Mouse (Mus musculus) small intestine, adult 2 months (tissue): ENCODE data around the gene Ugt1a9. TPM values are rescaled to one million over a fixed set of nuclear protein-coding genes. Genes with fewer than 3 reads are reported as not detected.
"Not testable (repeated sequence)": the region's sequence is repeated elsewhere in the genome, so short reads cannot be mapped to it uniquely, and the experiment has no call there.

ENCODE experiments used
- H3K27ac ChIP-seq: fragments of 200-500 bp; 2 replicates; pipeline ENCODE4 v1.5.1; 2012; ENCODE audit warnings: low read depth, low read length, control low read depth, inconsistent platforms; ENCODE audit not compliant: insufficient read depth
- H3K27me3 ChIP-seq: fragments of 200-500 bp; 2 replicates; pipeline ENCODE4 v1.6.1; 2012; ENCODE audit warnings: mild to moderate bottlenecking, moderate library complexity, low read length, inconsistent platforms; ENCODE audit not compliant: control insufficient read depth, insufficient read depth
- H3K36me3 ChIP-seq: fragments of 200-500 bp; 2 replicates; pipeline ENCODE4 v1.6.1; 2012; ENCODE audit warnings: mild to moderate bottlenecking, low read length, control low read depth, inconsistent platforms; ENCODE audit not compliant: control insufficient read depth, insufficient read depth
- H3K4me1 ChIP-seq: fragments of 200-500 bp; 2 replicates; pipeline ENCODE4 v1.6.1; 2012; ENCODE audit warnings: low read length, inconsistent platforms, mixed read lengths; ENCODE audit not compliant: control insufficient read depth, insufficient read depth, insufficient read length
- H3K4me3 ChIP-seq: fragments of 200-500 bp; 2 replicates; pipeline ENCODE4 v1.5.1; 2012; ENCODE audit warnings: low read depth, mild to moderate bottlenecking, control low read depth, inconsistent platforms, low read length, moderate library complexity
- CTCF ChIP-seq: fragments of 200-500 bp; IDR thresholded peaks from 2 replicates; pipeline ENCODE4 v1.5.1; 2012; ENCODE audit warnings: low read depth, mild to moderate bottlenecking, control low read depth, inconsistent platforms, low read length, moderate library complexity, mixed read lengths; ENCODE audit not compliant: insufficient replicate concordance, insufficient read length; ENCODE audit errors: extremely low read depth
- POLR2A ChIP-seq: fragments of 200-500 bp; IDR thresholded peaks from 2 replicates; pipeline ENCODE4 v1.6.1; 2012; ENCODE audit warnings: low read depth, mild to moderate bottlenecking, control low read depth, inconsistent platforms, low read length, moderate library complexity
- WGBS: fragments of 180-500 bp; shearing (Covaris S2); methylation state at CpG from one replicate; pipeline ENCODE4 v1.1.7; 2018; 5-methylcytosine and 5-hydroxymethylcytosine counted together
- polyA plus RNA-seq: library from polyadenylated mRNA; depleted of rRNA; stranded (reverse); fragments of >200 nt; gene quantifications from 2 replicates; pipeline ENCODE4 v1.2.3, GENCODE M21; 2012

The Ugt1a9 gene
- polyA plus RNA-seq, 1 experiment: 0.37 TPM

DNA sequence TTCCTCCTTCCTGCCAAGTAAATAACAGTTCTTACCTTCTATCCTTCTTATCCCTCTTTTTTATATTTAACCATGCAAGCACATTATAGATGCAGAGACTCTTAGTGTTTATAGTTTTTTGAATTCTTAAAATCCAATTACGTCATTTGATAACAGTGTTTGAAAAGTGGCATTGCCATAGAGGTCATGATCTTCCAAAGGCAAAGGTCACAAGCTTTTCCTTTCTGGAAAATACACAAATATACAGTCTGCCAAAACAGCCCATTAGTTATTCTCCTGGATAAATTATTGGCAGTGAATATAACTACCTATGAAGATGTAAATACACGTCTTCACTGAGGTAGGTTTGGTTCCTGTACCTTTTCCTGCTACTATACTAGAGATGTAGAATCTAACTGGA, 3.9 kb downstream of the Ugt1a9 start:
- H3K36me3 ChIP-seq: no peaks in the 10 kb centered on the region
- no peak overlapping the region for H3K27ac ChIP-seq
- no peak overlapping the region for H3K4me3 ChIP-seq
- H3K27me3 ChIP-seq: no peaks in the 10 kb centered on the region
- H3K4me1 ChIP-seq: peaks cover 3% of the 10 kb centered on the region; the same call in 1 of the 2 replicates
- 84% methylated on average over 2 of the region's 2 CpGs for WGBS
- TF ChIP-seq POLR2A (no peak), CTCF (no peak)

DNA sequence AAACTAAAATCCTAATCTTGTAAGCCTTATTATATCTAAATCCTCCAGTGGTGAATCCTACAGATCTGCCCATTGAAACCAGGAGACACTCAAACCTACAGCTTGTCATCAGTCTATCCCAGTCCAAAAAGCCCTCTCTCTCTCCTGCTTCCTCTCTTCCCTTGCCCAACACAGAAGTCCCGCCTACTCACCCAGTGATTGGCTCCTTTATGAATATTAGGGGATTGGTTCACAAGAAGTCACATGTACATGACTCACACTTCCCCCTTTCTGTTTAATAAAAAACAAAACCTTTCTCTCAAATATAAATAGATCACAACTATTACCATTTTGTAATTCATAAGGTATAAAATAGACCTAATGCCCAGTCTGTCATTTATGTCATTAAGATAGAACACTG, 6.5 kb downstream of the Ugt1a9 start:
- 87% methylated on average over 1 of the region's 1 CpGs for WGBS
- no peak overlapping the region for H3K4me3 ChIP-seq
- TF ChIP-seq CTCF (no peak), POLR2A (no peak)
- no peaks in the 10 kb centered on the region for H3K4me1 ChIP-seq
- no peaks in the 10 kb centered on the region for H3K27me3 ChIP-seq
- no peak overlapping the region for H3K27ac ChIP-seq
- H3K36me3 ChIP-seq: no peaks in the 10 kb centered on the region

DNA sequence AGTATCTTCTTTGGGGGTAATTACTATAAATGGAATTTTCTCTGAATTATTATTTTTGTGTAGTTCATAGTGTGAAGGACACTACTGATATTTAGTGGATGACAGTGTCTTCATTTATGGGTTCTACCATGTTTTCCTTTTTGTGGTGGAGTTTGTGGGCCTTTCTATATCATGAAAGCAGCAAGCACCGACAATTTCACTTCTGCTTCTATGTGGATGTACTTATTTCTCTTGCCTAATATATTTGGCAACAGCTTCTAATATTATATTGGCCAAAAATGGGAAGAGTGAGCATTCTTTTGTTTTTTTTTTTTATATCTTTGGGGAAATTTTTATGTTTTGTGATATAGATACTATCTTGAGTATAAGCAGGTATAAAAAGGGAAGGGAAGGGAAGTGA, 11.1 kb downstream of the Ugt1a9 start:
- TF ChIP-seq POLR2A: no peak
- no peak for TF ChIP-seq CTCF
- Histone ChIP-seq H3K36me3 (no peaks in the 10 kb centered on the region), H3K4me3 (no peak overlapping the region), H3K27ac (no peak overlapping the region), H3K4me1 (peaks cover 7% of the 10 kb centered on the region; the same call in 1 of the 2 replicates), H3K27me3 (no peaks in the 10 kb centered on the region)
- 76% methylated on average over 1 of the region's 1 CpGs for WGBS

DNA sequence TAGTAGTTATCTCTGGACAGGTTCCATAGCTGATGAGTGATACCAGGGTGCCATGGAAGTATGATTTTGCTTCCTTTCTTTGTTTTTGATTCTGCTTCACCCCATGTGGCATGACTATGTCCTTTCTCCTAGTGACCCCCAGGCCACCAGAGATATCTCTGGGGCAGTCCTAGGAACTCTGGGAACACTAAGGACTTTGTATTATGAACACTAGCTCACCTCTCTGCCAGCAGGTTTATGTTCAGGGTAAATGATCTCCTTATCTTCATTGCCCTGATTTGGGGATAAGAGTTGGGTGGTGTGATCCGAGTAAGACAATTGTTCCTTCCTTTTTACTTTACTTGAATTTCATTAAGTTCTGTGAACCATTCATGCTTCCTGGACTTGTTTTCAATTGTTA, 15.5 kb downstream of the Ugt1a9 start:
- Histone ChIP-seq H3K36me3 (no peaks in the 10 kb centered on the region), H3K27me3 (no peaks in the 10 kb centered on the region), H3K4me1 (peaks cover 11% of the 10 kb centered on the region; the same call in 1 of the 2 replicates), H3K27ac (peak overlapping the region; percentile 46; the same call in 1 of the 2 replicates), H3K4me3 (no peak overlapping the region)
- WGBS: 32% methylated on average over 1 of the region's 1 CpGs
- no peak for TF ChIP-seq POLR2A
- no peak for TF ChIP-seq CTCF

DNA sequence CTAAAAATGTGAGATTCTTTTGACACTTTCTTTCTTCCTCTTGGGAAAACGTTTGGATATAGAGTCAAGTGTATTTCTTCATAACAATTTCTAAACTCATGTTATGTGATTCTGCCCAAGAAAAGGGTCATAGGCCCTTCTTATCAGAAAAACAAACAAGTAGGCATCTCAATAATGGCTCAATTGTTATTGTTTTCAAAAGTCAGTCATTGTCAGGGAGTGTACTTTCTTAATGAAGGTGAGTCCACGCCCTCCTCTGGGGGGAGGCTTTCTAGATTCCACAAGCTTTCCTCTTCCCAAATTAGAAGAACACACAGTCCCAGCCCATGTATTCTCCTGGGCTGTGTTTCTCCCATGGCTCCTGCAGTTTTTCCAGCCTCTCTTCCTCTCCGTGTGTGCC, 16.9 kb downstream of the Ugt1a9 start, which contains the start of gene Ugt1a8:
Ugt1a8 (plus strand) TSS at position 301 of the 400 bp plus-strand sequence.
- no peak within 1 kb of the TSS for H3K27ac ChIP-seq
- TF ChIP-seq POLR2A (no peak), CTCF (no peak)
- H3K27me3 ChIP-seq: no peaks in the 10 kb centered on the region
- no peak within 1 kb of the TSS for H3K4me3 ChIP-seq
- H3K36me3 ChIP-seq: no peaks in the 10 kb centered on the region
- 32% methylated on average over 3 of the region's 3 CpGs for WGBS
- peaks cover 11% of the 10 kb centered on the region; the same call in 1 of the 2 replicates for H3K4me1 ChIP-seq

DNA sequence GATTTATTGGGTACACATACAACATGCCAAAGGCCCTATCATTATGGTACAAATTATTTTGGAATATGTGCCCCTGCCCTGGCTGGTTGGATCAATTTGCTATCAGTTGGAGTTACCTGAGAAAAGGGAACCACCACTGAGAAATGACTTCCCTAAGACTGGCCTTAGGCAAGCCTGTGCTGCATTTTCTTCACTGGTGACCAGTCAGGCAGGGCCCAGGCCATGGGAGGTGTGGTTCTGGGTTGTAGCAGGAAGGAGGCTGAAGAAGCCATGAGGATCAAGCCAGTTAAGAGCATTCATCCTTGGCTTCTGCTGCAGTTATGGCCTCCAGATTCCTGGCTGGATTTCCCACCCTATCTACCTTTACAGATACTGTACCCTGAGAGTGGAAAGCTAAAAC, 21.7 kb downstream of the Ugt1a9 start:
- Histone ChIP-seq H3K27me3 (no peaks in the 10 kb centered on the region), H3K36me3 (no peaks in the 10 kb centered on the region), H3K4me3 (no peak overlapping the region), H3K4me1 (peaks cover 2% of the 10 kb centered on the region; the same call in 1 of the 2 replicates), H3K27ac (no peak overlapping the region)
- TF ChIP-seq CTCF: no peak
- no peak for TF ChIP-seq POLR2A

DNA sequence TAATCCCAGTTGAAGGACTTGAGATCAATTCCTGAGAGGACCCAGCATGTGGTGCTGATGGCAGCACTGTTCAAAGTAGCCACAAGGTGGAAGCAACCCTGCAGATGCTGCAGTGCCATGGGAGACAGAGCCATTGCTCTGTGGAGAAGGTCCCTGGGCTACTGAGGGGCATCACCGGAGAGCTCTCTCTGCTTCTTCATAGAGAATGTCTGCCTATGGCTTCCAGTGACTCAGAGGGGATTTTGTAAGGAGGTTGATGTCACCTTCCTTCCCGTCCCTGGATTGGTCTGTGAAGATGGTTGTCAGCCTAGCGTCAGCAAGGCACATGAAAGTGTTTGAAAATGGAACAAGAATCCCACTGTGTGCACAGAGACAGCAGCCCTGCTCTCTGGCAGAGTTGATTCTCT, 23.7 kb downstream of the Ugt1a9 start:
- Histone ChIP-seq H3K27ac (peak overlapping the region; percentile 79), H3K4me3 (peak overlapping the region; percentile 18; the same call in 1 of the 2 replicates)
- WGBS: 28% methylated on average over 3 of the region's 3 CpGs
- H3K27me3 ChIP-seq, H3K4me1 ChIP-seq, H3K36me3 ChIP-seq: not testable (repeated sequence)
- peak; percentile 20; the same call in 1 of the 2 replicates for TF ChIP-seq CTCF

DNA sequence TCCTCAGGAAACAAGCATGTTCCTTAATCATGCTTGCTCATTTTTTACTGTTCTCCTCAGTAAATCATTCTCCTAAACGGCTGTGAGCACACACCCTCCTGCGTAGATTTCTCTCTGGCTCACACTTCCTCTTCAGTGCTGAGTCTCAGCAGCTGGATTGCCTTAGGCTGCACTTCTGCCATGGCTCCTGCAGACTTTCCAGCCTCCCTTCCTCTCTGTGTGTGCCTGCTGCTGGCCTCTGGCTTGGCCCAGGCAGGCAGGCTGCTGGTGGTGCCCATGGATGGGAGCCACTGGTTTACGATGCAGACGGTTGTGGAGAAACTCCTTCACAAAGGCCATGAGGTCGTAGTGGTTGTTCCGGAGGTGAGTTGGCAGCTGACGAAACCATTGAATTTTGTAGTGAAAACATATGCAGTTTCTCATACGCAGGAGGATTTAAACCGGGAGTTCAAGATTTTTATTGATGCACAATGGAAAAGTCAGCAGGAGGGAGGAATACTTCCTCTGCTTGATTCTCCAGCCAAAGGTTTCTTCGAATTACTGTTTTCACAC, 24.4 kb downstream of the Ugt1a9 start, which contains the start of gene Ugt1a7c:
Ugt1a7c (plus strand) TSS at position 122 of the 552 bp plus-strand sequence.
- TF ChIP-seq POLR2A (peak; percentile 52; the same call in 1 of the 2 replicates), CTCF (no peak)
- H3K27me3 ChIP-seq: no peaks in the 10 kb centered on the region
- H3K4me1 ChIP-seq: no peaks in the 10 kb centered on the region
- peak within 1 kb of the TSS; percentile 79 for H3K27ac ChIP-seq
- H3K36me3 ChIP-seq: no peaks in the 10 kb centered on the region
- 8% methylated on average over 10 of the region's 10 CpGs for WGBS
- H3K4me3 ChIP-seq: peak within 1 kb of the TSS; percentile 63

DNA sequence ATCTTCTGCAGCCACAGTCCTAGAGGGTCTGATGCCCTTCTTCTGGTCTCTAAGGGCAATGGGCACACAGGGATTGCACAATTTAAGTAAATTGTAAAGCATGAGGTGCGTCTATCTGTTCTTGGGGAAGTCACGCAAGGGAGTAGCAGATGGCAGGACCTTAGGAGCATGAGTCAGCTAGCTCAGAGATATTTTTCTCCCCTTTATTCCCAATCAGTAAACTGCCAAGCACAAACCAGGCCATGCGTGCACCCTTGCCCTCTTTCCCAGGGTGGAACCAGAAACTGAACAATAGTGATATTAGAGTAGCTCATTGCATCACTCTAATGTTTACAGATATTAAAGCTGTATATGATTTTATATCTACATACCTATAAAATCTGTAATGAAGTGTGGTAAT, 27.9 kb downstream of the Ugt1a9 start:
- WGBS: 24% methylated on average over 3 of the region's 3 CpGs
- H3K36me3 ChIP-seq, H3K27me3 ChIP-seq, H3K4me1 ChIP-seq, H3K4me3 ChIP-seq, H3K27ac ChIP-seq: not testable (repeated sequence)

DNA sequence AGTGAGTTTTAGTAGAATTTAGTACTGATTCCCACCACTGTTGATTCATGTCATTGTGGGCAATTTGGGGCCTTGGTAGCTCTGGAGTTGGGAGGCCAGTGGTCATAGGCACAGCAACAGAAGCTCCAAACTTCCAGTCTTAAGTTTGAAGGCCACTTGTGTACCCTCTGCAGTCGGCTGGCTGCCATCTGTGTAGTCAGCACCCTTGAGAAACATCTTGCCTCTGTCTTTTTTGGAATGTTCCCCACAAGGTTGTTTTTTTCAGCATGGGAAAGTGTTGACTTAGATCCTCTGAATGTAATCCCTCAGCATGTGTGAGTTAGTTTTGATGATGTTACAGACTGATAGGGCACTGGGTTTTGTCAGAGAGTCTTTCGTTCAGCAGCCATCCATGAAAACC, 29.1 kb downstream of the Ugt1a9 start:
- H3K36me3 ChIP-seq, H3K27me3 ChIP-seq, H3K4me3 ChIP-seq, H3K27ac ChIP-seq: not testable (repeated sequence)
- H3K4me1 ChIP-seq: peaks cover 11% of the 10 kb centered on the region; the same call in 1 of the 2 replicates
- WGBS: 88% methylated on average over 2 of the region's 2 CpGs
